Mouse (Mus musculus): Measurements from ENCODE around the gene 4931428L18Rik.
A peak's percentile ranks its signal among the peaks of the same experiment; 100 is the strongest.

4931428L18Rik gene

GRCm38 (mm10) chr1:31222564-31222963 lies at the start of gene 4931428L18Rik, which contains the start of gene Pih1d3:
Gene 4931428L18Rik, minus strand, starts transcription at chr1:31222684.
Gene Pih1d3, plus strand, starts transcription at chr1:31222838.
- DNase-seq (ENCODE audit: low spot score in 2 of 2): no peak

GRCm38 (mm10) chr1:31260218-31260923 lies 37.9 kb upstream of the 4931428L18Rik start:
- no peak for DNase-seq (ENCODE audit: low spot score in 2 of 2)

- peak; percentile 8 to 12 for DNase-seq (ENCODE audit: low spot score in 2 of 2)
Measured at GRCm38 (mm10) chr1:31233319-31234036, 11.0 kb upstream of the 4931428L18Rik start.

DNA sequence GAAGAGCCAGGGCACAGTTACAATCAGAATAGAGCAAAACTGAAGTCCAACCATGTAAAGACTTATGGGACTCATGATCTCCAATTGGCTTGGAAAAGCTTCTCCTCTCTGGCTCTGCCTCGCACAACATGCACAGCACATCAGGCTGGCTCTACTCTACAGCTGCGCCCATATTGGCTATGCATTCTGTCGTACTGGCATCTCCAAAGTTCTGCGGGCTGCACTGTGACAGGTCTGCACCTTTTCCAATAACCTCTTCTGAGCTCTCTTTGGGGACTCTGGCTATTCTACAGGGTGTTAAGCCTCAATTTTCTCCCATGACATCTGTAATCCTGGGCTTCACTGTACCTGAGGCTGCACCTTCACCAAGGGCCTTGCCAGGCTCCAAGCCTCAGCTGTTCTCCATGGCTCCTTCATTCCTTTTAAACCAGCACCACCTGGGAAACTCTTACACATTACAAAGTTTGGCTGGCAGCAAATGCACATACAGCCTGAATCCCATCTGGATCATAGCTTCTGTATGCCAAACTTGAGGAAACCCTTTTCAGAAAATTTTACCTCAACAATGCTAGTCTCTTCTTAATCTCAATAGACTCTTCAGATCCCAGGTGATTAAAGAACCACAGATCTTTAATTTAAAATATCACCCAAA lies 1.8 kb downstream of the 4931428L18Rik start:
- no peak for DNase-seq (ENCODE audit: low spot score in 2 of 2)

DNA sequence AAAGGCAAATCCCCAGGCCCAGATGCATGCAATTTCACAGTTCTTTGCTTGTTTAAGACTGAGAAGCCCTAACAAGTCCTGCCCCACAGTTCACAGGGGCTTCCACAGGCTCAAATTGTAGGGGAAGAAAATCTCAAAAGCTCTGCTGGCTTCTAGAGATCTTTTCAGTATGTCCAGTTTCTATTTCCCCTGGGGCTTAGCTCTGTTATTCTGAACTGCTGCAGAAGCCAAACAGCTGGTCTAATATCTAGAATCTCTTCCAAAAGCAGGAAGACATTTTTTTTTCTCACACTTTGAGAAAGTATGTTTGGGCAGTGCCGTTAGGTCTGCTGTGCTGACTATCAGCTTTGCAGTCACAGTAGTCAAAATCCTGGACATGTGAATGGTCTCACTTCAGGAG lies 7.7 kb downstream of the 4931428L18Rik start:
- no peak for DNase-seq (ENCODE audit: low spot score in 2 of 2)

GRCm38 (mm10) chr1:31210144-31210543 lies 12.3 kb downstream of the 4931428L18Rik start:
- peak in 1 of 2 experiments; percentile 33 for DNase-seq (ENCODE audit: low spot score in 2 of 2)

DNA sequence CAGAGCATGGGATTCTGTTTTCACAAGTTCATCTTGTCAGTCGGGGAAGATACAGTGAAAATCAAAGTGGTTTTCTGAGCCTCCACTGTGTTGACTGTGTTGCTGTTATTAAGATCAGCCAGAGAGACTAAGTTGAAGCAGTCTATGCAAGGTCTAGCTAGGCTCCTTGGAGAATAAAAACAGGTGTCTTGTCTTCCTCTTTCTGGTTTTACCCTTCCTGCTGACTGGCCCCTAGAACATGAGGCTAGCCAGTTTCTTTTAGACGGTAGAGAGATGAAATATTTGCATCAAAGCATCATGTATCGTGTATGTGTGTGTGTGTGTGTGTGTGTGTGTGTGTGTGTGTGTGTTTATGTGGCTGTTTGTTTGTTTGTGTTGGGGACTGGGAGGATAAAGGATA lies 16.7 kb downstream of the 4931428L18Rik start:
- DNase-seq (ENCODE audit: low spot score in 2 of 2): no peak

GRCm38 (mm10) chr1:31205346-31205745 lies 17.1 kb downstream of the 4931428L18Rik start:
- DNase-seq (ENCODE audit: low spot score in 2 of 2): no peak

DNA sequence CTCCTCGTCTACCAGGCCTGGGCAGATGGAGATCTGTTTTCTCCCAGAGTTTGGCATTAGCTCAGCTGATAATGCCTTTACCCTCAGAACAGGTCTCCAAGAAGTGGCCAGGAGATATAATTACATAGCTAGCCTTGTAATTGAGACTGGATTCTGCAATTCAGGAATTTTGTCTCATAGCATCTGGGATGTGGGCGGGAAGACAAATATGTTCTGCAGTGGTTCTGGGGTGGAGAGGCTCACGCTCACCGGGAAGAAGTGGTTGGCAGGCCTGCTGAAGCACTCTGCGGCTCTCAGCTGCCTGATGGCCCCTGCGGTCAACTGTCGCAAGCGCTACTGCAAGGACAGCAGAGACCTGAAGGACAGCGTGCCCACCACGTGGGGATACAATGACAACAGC lies 18.7 kb downstream of the 4931428L18Rik start:
- DNase-seq (ENCODE audit: low spot score in 2 of 2): no peak

GRCm38 (mm10) chr1:31196959-31197358 lies 25.5 kb downstream of the 4931428L18Rik start:
- no peak for DNase-seq (ENCODE audit: low spot score in 2 of 2)

- no peak for DNase-seq (ENCODE audit: low spot score in 2 of 2)
Measured at GRCm38 (mm10) chr1:31195633-31196032, 26.9 kb downstream of the 4931428L18Rik start.

GRCm38 (mm10) chr1:31190237-31190866 lies 32.1 kb downstream of the 4931428L18Rik start:
- no peak for DNase-seq (ENCODE audit: low spot score in 2 of 2)

- DNase-seq (ENCODE audit: low spot score in 2 of 2): no peak
Measured at GRCm38 (mm10) chr1:31178264-31178663, 44.2 kb downstream of the 4931428L18Rik start.

DNA sequence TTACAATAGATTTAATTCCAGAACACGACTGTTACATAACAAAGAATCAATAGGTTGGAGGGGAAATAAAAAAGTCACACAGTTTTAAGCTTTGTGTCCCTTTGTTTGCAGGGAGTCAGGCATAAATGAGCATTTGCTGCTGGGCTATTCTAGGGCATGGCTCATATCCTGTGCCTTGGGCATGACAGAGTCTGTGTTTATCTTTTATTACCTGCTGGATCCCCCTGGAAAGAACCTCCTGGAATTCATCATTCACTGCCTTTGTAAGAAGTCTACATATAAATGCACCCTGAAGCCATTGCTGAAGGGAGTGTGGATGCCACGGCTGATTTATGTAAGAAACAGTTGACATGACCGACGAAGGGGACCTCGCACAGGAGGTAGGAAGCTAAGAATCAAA lies 46.4 kb downstream of the 4931428L18Rik start, which contains the start of gene Lgsn:
TSS of gene Lgsn (plus strand) at position 301 of the 400 bp plus-strand sequence.
- DNase-seq (ENCODE audit: low spot score in 2 of 2): no peak

GRCm38 (mm10) chr1:31175401-31175800 lies 47.1 kb downstream of the 4931428L18Rik start:
- no peak for DNase-seq (ENCODE audit: low spot score in 2 of 2)

GRCm38 (mm10) chr1:31165326-31166121 lies 57.0 kb downstream of the 4931428L18Rik start:
- no peak for DNase-seq (ENCODE audit: low spot score in 2 of 2)

- DNase-seq (ENCODE audit: low spot score in 2 of 2): no peak
Measured at GRCm38 (mm10) chr1:31164527-31165189, 57.8 kb downstream of the 4931428L18Rik start.

DNA sequence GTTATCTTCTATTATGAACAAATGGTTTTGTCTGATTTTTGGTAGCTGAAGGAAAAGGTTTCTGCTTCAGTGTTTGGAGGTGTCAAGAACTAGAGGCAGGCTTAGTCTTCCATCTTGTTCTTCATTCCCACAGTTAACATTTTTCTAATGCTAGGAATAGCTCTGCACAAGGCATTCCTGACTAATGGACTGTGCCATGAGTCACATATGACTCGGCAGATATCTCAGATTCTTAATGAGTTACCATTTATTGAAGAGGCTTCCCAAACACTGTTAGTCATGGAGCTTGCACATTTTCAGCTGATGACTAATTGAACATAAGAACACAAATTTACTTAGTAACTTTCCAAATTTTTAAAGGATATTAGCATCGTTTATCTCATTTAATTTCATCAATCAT lies 65.6 kb downstream of the 4931428L18Rik start:
- DNase-seq (ENCODE audit: low spot score in 2 of 2): no peak

GRCm38 (mm10) chr1:31156185-31156584 lies 66.3 kb downstream of the 4931428L18Rik start:
- no peak for DNase-seq (ENCODE audit: low spot score in 2 of 2)

- peak; percentile 19 to 39 for DNase-seq (ENCODE audit: low spot score in 2 of 2)
Measured at GRCm38 (mm10) chr1:31153793-31154349, 68.6 kb downstream of the 4931428L18Rik start.

All from frontal cortex, postnatal 10 days (tissue).